Mouse (Mus musculus) megakaryocyte, adult 5-6 weeks (primary cell): ENCODE measurements around the gene Shld1. TPM values are rescaled to one million over a fixed set of nuclear protein-coding genes. Genes with fewer than 3 reads are reported as not detected.

Source experiments
- ATAC-seq: 2 replicates; pipeline ENCODE4 v1.8.0; 2016; ENCODE audit warnings: mild to moderate bottlenecking, inconsistent platforms; ENCODE audit not compliant: poor library complexity, severe bottlenecking
- total RNA-seq, 2 experiments: library from RNA; stranded (forward) in 1 of 2; stranded (reverse) in 1 of 2; fragments of 153-499, 151-499 nt in 1 of 2; fragments of 221-1000, 200-1000 nt in 1 of 2; gene quantifications; 2 replicates each; pipeline versions ENCODE4 v1.2.3 to v1.2.4; 2015 to 2017

Gene Shld1
- total RNA-seq, 2 experiments from 2014 or later: 12.5 to 16.0 TPM

DNA sequence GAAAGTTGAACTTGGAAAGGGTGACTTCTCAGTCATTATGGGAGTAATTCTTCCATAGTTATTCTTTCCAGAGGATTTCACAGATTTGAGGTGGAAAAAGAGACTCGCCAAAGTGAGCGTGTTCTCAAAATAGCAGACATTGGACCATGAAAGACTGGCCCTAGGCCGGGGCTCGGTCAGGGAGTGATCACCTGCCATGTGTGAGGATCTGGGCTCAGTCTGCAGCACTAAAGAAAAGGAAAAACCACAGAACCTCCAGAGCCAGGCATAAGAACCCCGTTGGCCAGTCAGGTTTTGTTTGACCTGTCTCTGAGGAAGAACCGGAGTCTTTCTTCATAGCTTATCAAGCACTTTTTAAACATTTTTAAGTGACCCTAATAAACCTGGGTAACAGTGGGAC lies 97.3 kb downstream of the Shld1 start:
- no peak for ATAC-seq

DNA sequence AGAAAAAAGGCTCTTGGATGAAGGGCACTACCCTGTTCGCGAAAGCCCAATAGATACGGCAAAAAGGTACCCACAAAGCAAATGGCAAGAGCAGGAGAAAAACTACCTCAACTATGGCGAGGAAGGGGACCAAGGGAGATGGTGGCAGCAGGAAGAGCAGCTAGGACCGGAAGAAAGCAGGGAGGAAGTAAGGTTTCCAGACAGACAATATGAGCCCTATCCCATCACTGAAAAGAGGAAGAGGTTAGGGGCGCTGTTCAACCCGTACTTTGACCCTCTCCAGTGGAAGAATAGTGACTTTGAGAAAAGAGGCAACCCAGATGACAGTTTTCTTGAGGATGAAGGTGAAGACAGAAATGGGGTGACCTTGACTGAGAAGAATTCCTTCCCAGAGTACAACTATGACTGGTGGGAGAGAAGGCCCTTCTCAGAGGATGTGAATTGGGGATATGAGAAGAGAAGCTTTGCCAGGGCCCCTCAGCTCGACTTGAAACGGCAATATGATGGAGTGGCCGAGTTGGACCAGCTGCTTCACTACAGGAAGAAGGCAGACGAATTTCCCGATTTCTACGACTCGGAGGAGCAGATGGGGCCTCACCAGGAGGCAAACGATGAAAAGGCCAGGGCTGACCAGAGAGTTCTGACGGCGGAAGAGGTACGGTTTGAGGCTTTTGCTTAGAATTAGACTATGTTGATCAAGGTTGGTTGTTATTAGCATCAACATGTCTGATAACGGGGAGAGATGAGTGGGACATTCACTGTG lies 106.9 kb downstream of the Shld1 start:
- no peak for ATAC-seq

DNA sequence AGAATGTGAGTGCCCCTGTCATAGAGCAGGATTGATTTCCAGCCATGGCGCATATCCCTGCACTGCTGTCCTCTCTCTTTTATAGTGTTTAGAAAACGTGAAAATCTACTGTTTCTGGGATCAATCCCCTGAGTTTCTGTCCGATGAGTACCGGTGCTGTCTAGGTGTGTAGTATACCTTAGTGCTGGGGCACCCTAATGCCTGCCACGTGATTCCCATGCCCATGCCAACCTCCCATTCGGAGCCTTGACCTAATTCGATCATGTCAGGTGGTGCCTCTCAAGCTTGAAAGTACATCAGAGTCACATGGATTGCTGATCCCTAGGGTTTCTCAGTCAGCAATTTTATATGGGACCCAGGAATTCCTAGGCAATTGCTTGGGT lies 107.5 kb downstream of the Shld1 start:
- no peak for ATAC-seq

Other genes starting within 250 kb of the Shld1 start
- gene Gpcpd1, start 99.2 kb upstream of the Shld1 start, total RNA-seq (2015): 55.9 and 57.3 TPM in 2 replicates
- 49.6 and 52.2 TPM in 2 replicates for gene Gpcpd1, start 99.2 kb upstream of the Shld1 start, total RNA-seq (2017)
- not detected in 2 replicates for gene Chgb, start 94.3 kb downstream of the Shld1 start, total RNA-seq (2015)
- gene Chgb, start 94.3 kb downstream of the Shld1 start, total RNA-seq (2017): not detected in 2 replicates
- gene Trmt6, start 129.1 kb downstream of the Shld1 start, total RNA-seq (2015): 14.8 and 16.8 TPM in 2 replicates
- 14.9 and 15.1 TPM in 2 replicates for gene Trmt6, start 129.1 kb downstream of the Shld1 start, total RNA-seq (2017)
- gene Mcm8, start 129.2 kb downstream of the Shld1 start, total RNA-seq (2015): 4.8 and 5.8 TPM in 2 replicates
- gene Mcm8, start 129.2 kb downstream of the Shld1 start, total RNA-seq (2017): 5.1 and 7.0 TPM in 2 replicates
- gene Crls1, start 159.7 kb downstream of the Shld1 start, total RNA-seq (2015): 16.2 and 20.8 TPM in 2 replicates
- gene Crls1, start 159.7 kb downstream of the Shld1 start, total RNA-seq (2017): 16.2 and 19.1 TPM in 2 replicates
- gene Lrrn4, start 194.0 kb downstream of the Shld1 start, total RNA-seq (2015): 0.11 and 0.31 TPM in 2 replicates
- gene Lrrn4, start 194.0 kb downstream of the Shld1 start, total RNA-seq (2017): 0.33 TPM in 1 of 2 replicates, not detected in the other